Mouse (Mus musculus): ENCODE measurements around the gene Hnrnpm.
A peak's percentile ranks its signal among the peaks of the same experiment; 100 is the strongest.
"Not testable (repeated sequence)": the region's sequence is repeated elsewhere in the genome, so short reads cannot be mapped to it uniquely, and the experiment has no call there.

Hnrnpm gene

GRCm38 (mm10) chr17:33686760-33687159 is at the start of gene Hnrnpm:
TSS of gene Hnrnpm (minus strand) at chr17:33686860.
- no peak for DNase-seq (ENCODE audit: low read depth, low spot score)

- not testable (repeated sequence) for DNase-seq (ENCODE audit: low read depth, low spot score)
Measured at GRCm38 (mm10) chr17:33733526-33733925, 46.9 kb upstream of the Hnrnpm start.

GRCm38 (mm10) chr17:33732556-33733083 is 46.0 kb upstream of the Hnrnpm start:
- DNase-seq (ENCODE audit: low read depth, low spot score): not testable (repeated sequence)

GRCm38 (mm10) chr17:33729215-33729614 is 42.6 kb upstream of the Hnrnpm start:
- DNase-seq (ENCODE audit: low read depth, low spot score): peak; percentile 45

GRCm38 (mm10) chr17:33728396-33728795 is 41.7 kb upstream of the Hnrnpm start:
- no peak for DNase-seq (ENCODE audit: low read depth, low spot score)

- no peak for DNase-seq (ENCODE audit: low read depth, low spot score)
Measured at GRCm38 (mm10) chr17:33719736-33720378, 33.2 kb upstream of the Hnrnpm start.

- DNase-seq (ENCODE audit: low read depth, low spot score): peak; percentile 21
Measured at GRCm38 (mm10) chr17:33718944-33719725, 32.5 kb upstream of the Hnrnpm start.

GRCm38 (mm10) chr17:33718384-33718881 is 31.8 kb upstream of the Hnrnpm start, which contains the start of gene March2:
TSS of gene March2 (minus strand) at chr17:33718670.
- peak; percentile 97 for DNase-seq (ENCODE audit: low read depth, low spot score)

GRCm38 (mm10) chr17:33717982-33718381 is 31.3 kb upstream of the Hnrnpm start:
- peak; percentile 8 for DNase-seq (ENCODE audit: low read depth, low spot score)

- no peak for DNase-seq (ENCODE audit: low read depth, low spot score)
Measured at GRCm38 (mm10) chr17:33717246-33717645, 30.6 kb upstream of the Hnrnpm start.

GRCm38 (mm10) chr17:33714779-33715178 is 28.1 kb upstream of the Hnrnpm start:
- DNase-seq (ENCODE audit: low read depth, low spot score): no peak

GRCm38 (mm10) chr17:33713271-33713670 is 26.6 kb upstream of the Hnrnpm start:
- no peak for DNase-seq (ENCODE audit: low read depth, low spot score)

GRCm38 (mm10) chr17:33709834-33710233 is 23.2 kb upstream of the Hnrnpm start:
- DNase-seq (ENCODE audit: low read depth, low spot score): no peak

GRCm38 (mm10) chr17:33703091-33703490 is 16.4 kb upstream of the Hnrnpm start:
- no peak for DNase-seq (ENCODE audit: low read depth, low spot score)

GRCm38 (mm10) chr17:33702178-33702577 is 15.5 kb upstream of the Hnrnpm start:
- DNase-seq (ENCODE audit: low read depth, low spot score): no peak

GRCm38 (mm10) chr17:33695471-33695870 is 8.8 kb upstream of the Hnrnpm start:
- DNase-seq (ENCODE audit: low read depth, low spot score): no peak

GRCm38 (mm10) chr17:33685249-33685653 is 1.4 kb downstream of the Hnrnpm start:
- DNase-seq (ENCODE audit: low read depth, low spot score): peak; percentile 100

- peak; percentile 87 for DNase-seq (ENCODE audit: low read depth, low spot score)
Measured at GRCm38 (mm10) chr17:33684671-33685231, 1.9 kb downstream of the Hnrnpm start.

- no peak for DNase-seq (ENCODE audit: low read depth, low spot score)
Measured at GRCm38 (mm10) chr17:33681767-33682166, 4.9 kb downstream of the Hnrnpm start.

- DNase-seq (ENCODE audit: low read depth, low spot score): peak; percentile 19
Measured at GRCm38 (mm10) chr17:33678771-33679170, 7.9 kb downstream of the Hnrnpm start.

GRCm38 (mm10) chr17:33676086-33676485 is 10.6 kb downstream of the Hnrnpm start:
- DNase-seq (ENCODE audit: low read depth, low spot score): no peak

GRCm38 (mm10) chr17:33675452-33675851 is 11.2 kb downstream of the Hnrnpm start:
- peak; percentile 26 for DNase-seq (ENCODE audit: low read depth, low spot score)
